Mouse (Mus musculus): ENCODE measurements around the gene Serpinb11. TPM values are rescaled to one million over a fixed set of nuclear protein-coding genes. Genes with fewer than 3 reads are reported as not detected.

Gene Serpinb11
- polyA plus RNA-seq, 1 experiment from 2014 or later = 11.9 TPM

GRCm38 (mm10) chr1:107378368-107378767 lies 17.4 kb downstream of the Serpinb11 start:
- H3K36me3 ChIP-seq (ENCODE audit: control insufficient read depth, insufficient read depth, low read length) = no peaks in the 10 kb centered on the region
- no peak overlapping the region for H3K4me2 ChIP-seq (ENCODE audit: low read depth, low read length)
- H3K4me3 ChIP-seq (ENCODE audit: low read depth, low read length) = no peak overlapping the region
- DNase-seq (ENCODE audit: low spot score) (no peak), ATAC-seq (ENCODE audit: low read depth) (no peak)
- H3K9me3 ChIP-seq (ENCODE audit: control insufficient read depth, low read length) = no peaks in the 10 kb centered on the region
- no peak overlapping the region for H3K9ac ChIP-seq (ENCODE audit: low read depth, low read length)
- no peak overlapping the region for H3K27ac ChIP-seq (replicated peaks; ENCODE audit: low read depth, low read length)
- H3K27me3 ChIP-seq (replicated peaks; ENCODE audit: control insufficient read depth, insufficient read depth, low read length) = no peaks in the 10 kb centered on the region
- H3K4me1 ChIP-seq (ENCODE audit: control insufficient read depth, insufficient read depth, low read length) = no peaks in the 10 kb centered on the region

- Histone ChIP-seq H3K4me2 (ENCODE audit: low read depth, low read length) (no peak overlapping the region), H3K4me3 (ENCODE audit: low read depth, low read length) (no peak overlapping the region), H3K9ac (ENCODE audit: low read depth, low read length) (no peak overlapping the region), H3K9me3 (ENCODE audit: control insufficient read depth, low read length) (no peaks in the 10 kb centered on the region), H3K36me3 (ENCODE audit: control insufficient read depth, insufficient read depth, low read length) (no peaks in the 10 kb centered on the region), H3K27ac (replicated peaks; ENCODE audit: low read depth, low read length) (no peak overlapping the region), H3K27me3 (replicated peaks; ENCODE audit: control insufficient read depth, insufficient read depth, low read length) (no peaks in the 10 kb centered on the region), H3K4me1 (ENCODE audit: control insufficient read depth, insufficient read depth, low read length) (no peaks in the 10 kb centered on the region)
- no peak for DNase-seq (ENCODE audit: low spot score)
- ATAC-seq (ENCODE audit: low read depth) = no peak
These were observed 20.5 kb downstream of the Serpinb11 start for GRCm38 (mm10) chr1:107381491-107381890.

GRCm38 (mm10) chr1:107382404-107382803 lies 21.4 kb downstream of the Serpinb11 start:
- H3K27ac ChIP-seq (replicated peaks; ENCODE audit: low read depth, low read length) = no peak overlapping the region
- no peak for DNase-seq (ENCODE audit: low spot score)
- ATAC-seq (ENCODE audit: low read depth) = no peak
- H3K36me3 ChIP-seq (ENCODE audit: control insufficient read depth, insufficient read depth, low read length) = no peaks in the 10 kb centered on the region
- no peak overlapping the region for H3K9ac ChIP-seq (ENCODE audit: low read depth, low read length)
- H3K27me3 ChIP-seq (replicated peaks; ENCODE audit: control insufficient read depth, insufficient read depth, low read length) = no peaks in the 10 kb centered on the region
- H3K4me2 ChIP-seq (ENCODE audit: low read depth, low read length) = no peak overlapping the region
- H3K4me1 ChIP-seq (ENCODE audit: control insufficient read depth, insufficient read depth, low read length) = no peaks in the 10 kb centered on the region
- no peaks in the 10 kb centered on the region for H3K9me3 ChIP-seq (ENCODE audit: control insufficient read depth, low read length)
- 90% methylated on average over 1 of the region's 1 CpGs for WGBS
- no peak overlapping the region for H3K4me3 ChIP-seq (ENCODE audit: low read depth, low read length)

GRCm38 (mm10) chr1:107384532-107384931 lies 23.5 kb downstream of the Serpinb11 start:
- H3K4me2 ChIP-seq (ENCODE audit: low read depth, low read length) = no peak overlapping the region
- no peak overlapping the region for H3K27ac ChIP-seq (replicated peaks; ENCODE audit: low read depth, low read length)
- no peaks in the 10 kb centered on the region for H3K36me3 ChIP-seq (ENCODE audit: control insufficient read depth, insufficient read depth, low read length)
- ATAC-seq (ENCODE audit: low read depth) = no peak
- H3K9me3 ChIP-seq (ENCODE audit: control insufficient read depth, low read length) = no peaks in the 10 kb centered on the region
- no peak overlapping the region for H3K9ac ChIP-seq (ENCODE audit: low read depth, low read length)
- 93% methylated on average over 9 of the region's 9 CpGs for WGBS
- no peaks in the 10 kb centered on the region for H3K4me1 ChIP-seq (ENCODE audit: control insufficient read depth, insufficient read depth, low read length)
- no peaks in the 10 kb centered on the region for H3K27me3 ChIP-seq (replicated peaks; ENCODE audit: control insufficient read depth, insufficient read depth, low read length)
- H3K4me3 ChIP-seq (ENCODE audit: low read depth, low read length) = no peak overlapping the region
- DNase-seq (ENCODE audit: low spot score) = no peak

- WGBS = 73% methylated on average over 2 of the region's 2 CpGs
- ATAC-seq (ENCODE audit: low read depth) (peak; percentile 74; the same call in 1 of the 2 replicates), DNase-seq (ENCODE audit: low spot score) (peak; percentile 32)
- no peaks in the 10 kb centered on the region for H3K4me1 ChIP-seq (ENCODE audit: control insufficient read depth, insufficient read depth, low read length)
- no peak overlapping the region for H3K4me3 ChIP-seq (ENCODE audit: low read depth, low read length)
- no peak overlapping the region for H3K4me2 ChIP-seq (ENCODE audit: low read depth, low read length)
- no peaks in the 10 kb centered on the region for H3K9me3 ChIP-seq (ENCODE audit: control insufficient read depth, low read length)
- no peak overlapping the region for H3K9ac ChIP-seq (ENCODE audit: low read depth, low read length)
- no peak overlapping the region for H3K27ac ChIP-seq (replicated peaks; ENCODE audit: low read depth, low read length)
- H3K36me3 ChIP-seq (ENCODE audit: control insufficient read depth, insufficient read depth, low read length) = no peaks in the 10 kb centered on the region
- H3K27me3 ChIP-seq (replicated peaks; ENCODE audit: control insufficient read depth, insufficient read depth, low read length) = no peaks in the 10 kb centered on the region
These were observed 28.8 kb downstream of the Serpinb11 start for GRCm38 (mm10) chr1:107389753-107390152.

GRCm38 (mm10) chr1:107397481-107397880 lies 36.5 kb downstream of the Serpinb11 start:
- Histone ChIP-seq H3K36me3 (ENCODE audit: control insufficient read depth, insufficient read depth, low read length) (no peaks in the 10 kb centered on the region), H3K9ac (ENCODE audit: low read depth, low read length) (no peak overlapping the region), H3K27me3 (replicated peaks; ENCODE audit: control insufficient read depth, insufficient read depth, low read length) (no peaks in the 10 kb centered on the region), H3K9me3 (ENCODE audit: control insufficient read depth, low read length) (no peaks in the 10 kb centered on the region), H3K4me1 (ENCODE audit: control insufficient read depth, insufficient read depth, low read length) (no peaks in the 10 kb centered on the region), H3K27ac (replicated peaks; ENCODE audit: low read depth, low read length) (no peak overlapping the region), H3K4me2 (ENCODE audit: low read depth, low read length) (no peak overlapping the region), H3K4me3 (ENCODE audit: low read depth, low read length) (no peak overlapping the region)
- DNase-seq (ENCODE audit: low spot score) (no peak), ATAC-seq (ENCODE audit: low read depth) (no peak)
- WGBS = 57% methylated on average over 1 of the region's 1 CpGs

GRCm38 (mm10) chr1:107399355-107399754 lies 38.4 kb downstream of the Serpinb11 start, which contains the start of gene Serpinb7:
Gene Serpinb7, plus strand, starts transcription at chr1:107399655.
- H3K4me2 ChIP-seq (ENCODE audit: low read depth, low read length) = no peak within 1 kb of the TSS
- DNase-seq (ENCODE audit: low spot score) (no peak), ATAC-seq (ENCODE audit: low read depth) (no peak)
- H3K4me3 ChIP-seq (ENCODE audit: low read depth, low read length) = no peak within 1 kb of the TSS
- no peaks in the 10 kb centered on the region for H3K9me3 ChIP-seq (ENCODE audit: control insufficient read depth, low read length)
- H3K27ac ChIP-seq (replicated peaks; ENCODE audit: low read depth, low read length) = no peak within 1 kb of the TSS
- 72% methylated on average over 3 of the region's 3 CpGs for WGBS
- H3K36me3 ChIP-seq (ENCODE audit: control insufficient read depth, insufficient read depth, low read length) = no peaks in the 10 kb centered on the region
- H3K27me3 ChIP-seq (replicated peaks; ENCODE audit: control insufficient read depth, insufficient read depth, low read length) = no peaks in the 10 kb centered on the region
- no peaks in the 10 kb centered on the region for H3K4me1 ChIP-seq (ENCODE audit: control insufficient read depth, insufficient read depth, low read length)
- H3K9ac ChIP-seq (ENCODE audit: low read depth, low read length) = no peak within 1 kb of the TSS

- Histone ChIP-seq H3K27me3 (replicated peaks; ENCODE audit: control insufficient read depth, insufficient read depth, low read length) (no peaks in the 10 kb centered on the region), H3K4me2 (ENCODE audit: low read depth, low read length) (no peak overlapping the region), H3K36me3 (ENCODE audit: control insufficient read depth, insufficient read depth, low read length) (no peaks in the 10 kb centered on the region), H3K4me1 (ENCODE audit: control insufficient read depth, insufficient read depth, low read length) (no peaks in the 10 kb centered on the region), H3K9ac (ENCODE audit: low read depth, low read length) (no peak overlapping the region), H3K9me3 (ENCODE audit: control insufficient read depth, low read length) (no peaks in the 10 kb centered on the region), H3K27ac (replicated peaks; ENCODE audit: low read depth, low read length) (no peak overlapping the region), H3K4me3 (ENCODE audit: low read depth, low read length) (no peak overlapping the region)
- ATAC-seq (ENCODE audit: low read depth) (no peak), DNase-seq (ENCODE audit: low spot score) (no peak)
- 76% methylated on average over 4 of the region's 4 CpGs for WGBS
These were observed 41.1 kb downstream of the Serpinb11 start for GRCm38 (mm10) chr1:107402082-107402481.

GRCm38 (mm10) chr1:107414650-107415049 lies 53.7 kb downstream of the Serpinb11 start:
- DNase-seq (ENCODE audit: low spot score) = no peak
- H3K4me3 ChIP-seq (ENCODE audit: low read depth, low read length) = no peak overlapping the region
- 21% methylated on average over 1 of the region's 1 CpGs for WGBS
- no peak overlapping the region for H3K9ac ChIP-seq (ENCODE audit: low read depth, low read length)
- no peak for ATAC-seq (ENCODE audit: low read depth)
- H3K4me1 ChIP-seq (ENCODE audit: control insufficient read depth, insufficient read depth, low read length) = no peaks in the 10 kb centered on the region
- no peaks in the 10 kb centered on the region for H3K36me3 ChIP-seq (ENCODE audit: control insufficient read depth, insufficient read depth, low read length)
- no peak overlapping the region for H3K27ac ChIP-seq (replicated peaks; ENCODE audit: low read depth, low read length)
- H3K4me2 ChIP-seq (ENCODE audit: low read depth, low read length) = no peak overlapping the region
- no peaks in the 10 kb centered on the region for H3K27me3 ChIP-seq (replicated peaks; ENCODE audit: control insufficient read depth, insufficient read depth, low read length)
- H3K9me3 ChIP-seq (ENCODE audit: control insufficient read depth, low read length) = no peaks in the 10 kb centered on the region

Data from embryonic facial prominence, embryonic 14.5 days (tissue).